Mouse (Mus musculus): ENCODE measurements around the gene Pick1. TPM values are rescaled to one million over a fixed set of nuclear protein-coding genes. Genes with fewer than 3 reads are reported as not detected.
A peak's percentile ranks its signal among the peaks of the same experiment; 100 is the strongest.

Gene Pick1
- total RNA-seq, 2 experiments from 2014 or later: 55.7 to 57.8 TPM

DNA sequence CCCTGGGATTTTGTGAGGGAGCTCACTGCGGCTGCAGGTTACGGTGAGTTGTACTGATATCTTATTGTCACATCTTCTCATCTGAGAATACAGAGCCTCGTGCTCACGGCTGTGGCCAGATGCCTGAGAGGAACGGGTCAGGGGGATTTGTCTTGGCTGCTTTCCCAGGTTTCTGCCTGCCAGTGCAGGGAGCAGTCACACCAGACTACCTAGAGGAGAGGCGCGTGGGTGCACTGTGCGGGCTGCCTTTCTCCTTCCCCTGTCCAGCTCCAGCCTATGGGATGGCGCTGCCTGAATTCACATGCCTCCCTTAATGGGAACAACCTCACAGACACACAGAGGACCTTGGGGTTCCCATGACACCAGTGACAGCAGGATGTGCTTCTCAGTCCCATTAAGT, 6.3 kb downstream of the Pick1 start:
- no peak for TF ChIP-seq CTCF (IDR thresholded peaks at IDR 0.05)
- intact Hi-C loops (cut with DNase I): no loop called here
- no peak overlapping the region for H3K27ac ChIP-seq
- DNase-seq (ENCODE audit: extremely low spot score in 1 of 2, low spot score in 2 of 2): no peak
- no peak overlapping the region for H3K4me3 ChIP-seq

GRCm38 (mm10) chr15:79238036-79238435, 9.1 kb downstream of the Pick1 start:
- DNase-seq (ENCODE audit: extremely low spot score in 1 of 2, low spot score in 2 of 2): no peak
- no peak for TF ChIP-seq CTCF (IDR thresholded peaks at IDR 0.05)
- Histone ChIP-seq H3K27ac (no peak overlapping the region), H3K4me3 (no peak overlapping the region)
- intact Hi-C loops (cut with DNase I): no loop called here

GRCm38 (mm10) chr15:79242574-79243233, 13.7 kb downstream of the Pick1 start:
- DNase-seq (ENCODE audit: extremely low spot score in 1 of 2, low spot score in 2 of 2): peak in 1 of 2 experiments; percentile 24
- TF ChIP-seq CTCF (IDR thresholded peaks at IDR 0.05): no peak
- Histone ChIP-seq H3K27ac (peak overlapping the region; percentile 10), H3K4me3 (no peak overlapping the region)
- intact Hi-C loops (cut with DNase I): loop anchor here (1.0 to 5.0 kb wide), 2 partner anchors 225 to 365 kb away; partner anchors contain the start of gene Dmc1

DNA sequence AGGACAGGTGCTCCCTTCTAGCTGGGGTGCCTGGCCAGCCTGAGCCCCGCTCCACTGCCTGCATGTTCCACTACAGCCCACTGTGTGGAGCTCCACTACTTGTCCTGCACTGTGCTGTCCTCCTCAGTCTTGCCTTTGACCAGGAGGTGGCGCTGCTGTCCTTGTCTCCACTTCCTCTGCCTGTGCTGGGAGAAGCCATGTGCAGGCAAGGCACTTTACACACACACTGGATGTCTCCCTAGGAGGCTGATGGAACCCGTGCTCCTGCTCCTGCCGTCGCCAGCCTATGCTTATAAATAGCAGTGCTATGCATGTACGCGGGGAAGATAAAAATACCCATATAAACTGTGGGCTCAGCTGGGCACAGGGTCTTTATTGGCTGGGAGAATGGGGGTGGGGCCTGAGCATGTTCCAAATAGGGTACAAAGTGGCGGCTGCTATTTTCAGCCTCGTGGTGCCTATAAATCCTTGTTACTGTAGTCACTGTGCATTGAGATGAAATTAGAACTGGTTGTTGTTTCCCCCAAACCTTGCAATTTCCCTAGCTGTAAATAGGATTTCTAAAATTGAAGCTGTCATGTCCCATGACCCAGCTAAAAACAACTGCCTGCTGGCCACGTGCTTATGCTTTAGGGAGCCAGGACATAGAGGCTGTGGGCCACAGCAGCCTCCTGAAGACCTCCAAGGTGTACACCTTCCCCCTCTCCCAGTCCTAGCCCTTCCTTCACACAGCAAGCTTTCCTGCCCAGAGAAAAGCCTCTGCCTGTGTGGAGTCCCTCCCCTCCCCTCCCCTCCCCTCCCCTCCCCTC, 14.5 kb downstream of the Pick1 start:
- Histone ChIP-seq H3K4me3 (no peak overlapping the region), H3K27ac (peak overlapping the region; percentile 60)
- intact Hi-C loops (cut with DNase I): loop anchor here (1.0 to 5.0 kb wide), 2 partner anchors 224 to 364 kb away; partner anchors contain the start of gene Dmc1
- TF ChIP-seq CTCF (IDR thresholded peaks at IDR 0.05): no peak; the same call in none of the 2 replicates
- DNase-seq (ENCODE audit: extremely low spot score in 1 of 2, low spot score in 2 of 2): peak; percentile 95 to 98

DNA sequence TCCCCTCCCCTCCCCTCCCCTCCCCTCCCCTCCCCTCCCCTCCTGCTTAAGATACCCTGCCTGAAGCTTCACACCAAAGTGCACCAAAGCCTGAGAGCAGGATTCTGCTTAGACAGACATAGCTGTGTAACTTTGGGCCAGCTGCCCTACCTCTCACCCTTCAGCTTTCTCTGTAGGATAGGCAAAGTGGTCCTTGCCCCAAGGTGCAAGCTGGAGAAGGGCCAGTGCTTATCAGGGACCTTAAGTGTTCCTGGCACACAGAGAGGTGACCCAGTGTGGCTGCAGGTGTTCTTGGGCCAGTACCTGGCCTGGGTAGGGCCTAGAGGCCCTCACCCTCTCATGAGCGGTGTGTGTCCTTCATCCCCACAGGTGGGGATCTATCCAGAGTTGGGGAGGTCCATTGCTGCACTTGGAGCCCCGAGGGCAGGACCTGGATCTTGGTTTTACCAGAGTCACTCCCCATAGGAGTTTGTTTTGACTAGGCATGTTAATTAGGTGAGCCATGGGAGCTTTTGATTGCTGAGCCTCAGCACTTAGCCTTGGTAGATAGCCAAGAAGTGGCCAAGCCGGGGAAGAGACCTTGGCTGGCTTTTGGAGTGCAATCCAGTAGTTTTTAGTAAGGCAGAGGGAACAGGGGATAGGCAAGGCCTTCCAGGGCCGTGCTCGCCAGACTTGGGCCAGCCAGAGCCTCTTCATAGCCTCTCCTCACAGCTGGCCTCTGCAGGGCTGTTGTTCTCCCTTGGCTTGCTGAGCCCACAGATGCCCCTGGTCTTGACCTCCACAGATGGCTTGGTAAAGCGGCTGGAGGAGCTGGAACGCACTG, 15.3 kb downstream of the Pick1 start:
- intact Hi-C loops (cut with DNase I): loop anchor here (5.0 kb wide), 1 partner anchor 363 kb away; the partner anchor contains the start of gene Dmc1
- Histone ChIP-seq H3K27ac (peak overlapping the region; percentile 60), H3K4me3 (no peak overlapping the region)
- TF ChIP-seq CTCF (IDR thresholded peaks at IDR 0.05): no peak
- no peak for DNase-seq (ENCODE audit: extremely low spot score in 1 of 2, low spot score in 2 of 2)

DNA sequence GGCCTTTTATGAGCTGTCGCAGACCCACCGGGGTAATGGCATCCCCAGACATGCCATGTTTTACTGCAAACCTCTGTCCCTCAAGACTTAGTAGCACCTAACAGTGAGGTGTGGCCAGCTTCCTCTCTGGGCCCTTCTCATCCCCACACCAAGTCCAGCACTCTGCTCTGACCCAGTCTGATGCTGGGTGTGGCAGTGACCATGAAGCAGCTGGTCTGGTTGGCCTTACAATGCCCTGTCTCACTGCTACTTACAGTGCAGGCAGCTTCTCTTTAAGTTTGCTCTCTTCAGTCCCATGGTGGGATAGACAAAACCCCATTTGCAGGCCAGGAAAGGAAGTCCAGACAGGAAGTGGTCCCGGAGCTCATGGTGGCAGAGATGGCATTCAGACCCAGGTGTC, 16.3 kb downstream of the Pick1 start:
- no peak for DNase-seq (ENCODE audit: extremely low spot score in 1 of 2, low spot score in 2 of 2)
- no peak for TF ChIP-seq CTCF (IDR thresholded peaks at IDR 0.05)
- intact Hi-C loops (cut with DNase I): no loop called here
- Histone ChIP-seq H3K4me3 (no peak overlapping the region), H3K27ac (no peak overlapping the region)

DNA sequence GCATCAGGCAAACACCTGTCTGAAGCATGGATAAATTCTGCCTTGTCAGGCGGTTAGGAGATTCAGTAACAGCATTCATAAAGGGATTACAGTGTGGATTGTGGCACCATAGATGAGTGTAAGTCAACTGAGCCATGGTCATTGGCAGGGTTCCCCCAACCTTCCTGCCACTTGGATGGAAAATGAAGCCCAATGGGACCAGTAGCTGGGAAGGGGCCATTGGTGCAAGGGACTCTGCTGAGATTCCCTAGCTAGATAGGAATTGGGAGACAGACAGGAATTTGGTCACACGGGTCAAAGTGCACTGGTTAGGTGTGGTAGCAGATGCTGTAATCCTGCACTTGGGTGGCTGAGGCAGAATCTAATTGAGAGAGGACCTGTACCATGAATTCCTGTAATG, 21.3 kb downstream of the Pick1 start:
- intact Hi-C loops (cut with DNase I): no loop called here
- no peak for TF ChIP-seq CTCF (IDR thresholded peaks at IDR 0.05)
- no peak for DNase-seq (ENCODE audit: extremely low spot score in 1 of 2, low spot score in 2 of 2)
- Histone ChIP-seq H3K4me3 (no peak overlapping the region), H3K27ac (no peak overlapping the region)

DNA sequence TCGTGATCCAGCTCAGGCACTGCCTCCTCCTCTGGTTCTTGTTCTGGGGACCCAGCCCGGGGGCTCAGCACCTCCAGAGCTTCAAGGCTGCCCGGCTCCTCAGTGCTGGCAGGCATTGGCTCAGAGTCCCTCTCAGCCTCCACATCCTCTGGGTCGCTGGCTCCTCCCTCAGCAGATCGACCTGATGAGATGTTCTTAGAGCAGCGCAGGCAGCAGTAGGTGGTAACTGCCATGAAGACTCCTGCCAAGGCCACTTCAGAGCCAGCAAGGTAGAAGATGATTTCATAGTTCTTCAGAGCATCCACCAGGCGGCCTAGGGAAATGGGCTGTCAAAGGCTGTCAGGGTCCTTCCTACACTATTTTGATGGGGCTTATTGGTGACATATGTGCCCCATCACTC, 22.2 kb downstream of the Pick1 start:
- no peak; the same call in 1 of the 2 replicates for TF ChIP-seq CTCF (IDR thresholded peaks at IDR 0.05)
- Histone ChIP-seq H3K4me3 (no peak overlapping the region), H3K27ac (no peak overlapping the region)
- no peak for DNase-seq (ENCODE audit: extremely low spot score in 1 of 2, low spot score in 2 of 2)
- intact Hi-C loops (cut with DNase I): no loop called here

GRCm38 (mm10) chr15:79251781-79252491, 23.0 kb downstream of the Pick1 start:
- peak overlapping the region; percentile 7; the same call in 1 of the 2 replicates for H3K27ac ChIP-seq
- peak overlapping the region; percentile 33 for H3K4me3 ChIP-seq
- intact Hi-C loops (cut with DNase I): no loop called here
- no peak for DNase-seq (ENCODE audit: extremely low spot score in 1 of 2, low spot score in 2 of 2)
- TF ChIP-seq CTCF (IDR thresholded peaks at IDR 0.05): no peak

DNA sequence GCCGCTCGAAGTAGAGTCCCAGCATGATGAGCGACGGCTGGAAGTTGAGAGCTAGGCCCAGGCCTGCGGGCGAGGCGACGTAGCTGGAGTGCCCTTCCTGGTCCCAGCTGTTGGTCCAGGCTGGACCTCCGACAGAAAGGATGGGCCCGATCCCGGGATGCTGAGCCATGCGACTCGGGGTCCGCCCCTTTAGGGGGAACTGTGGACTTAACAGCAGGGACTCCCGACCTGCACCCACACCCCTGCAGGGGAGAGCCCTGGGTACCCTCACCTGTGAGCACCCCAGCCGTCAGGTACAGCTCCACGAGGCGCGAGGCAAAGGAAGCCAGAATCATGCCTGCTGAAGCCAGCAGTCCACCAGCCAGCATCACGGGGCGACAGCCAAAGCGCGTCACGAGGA, 23.6 kb downstream of the Pick1 start:
- DNase-seq (ENCODE audit: extremely low spot score in 1 of 2, low spot score in 2 of 2): no peak
- intact Hi-C loops (cut with DNase I): no loop called here
- TF ChIP-seq CTCF (IDR thresholded peaks at IDR 0.05): no peak
- Histone ChIP-seq H3K27ac (no peak overlapping the region), H3K4me3 (peak overlapping the region; percentile 33)

GRCm38 (mm10) chr15:79254661-79255060, 25.7 kb downstream of the Pick1 start, which contains the start of gene Slc16a8:
Slc16a8 (minus strand) TSS chr15:79254761.
- intact Hi-C loops (cut with DNase I): no loop called here
- no peak for DNase-seq (ENCODE audit: extremely low spot score in 1 of 2, low spot score in 2 of 2)
- H3K27ac ChIP-seq: no peak within 1 kb of the TSS
- no peak for TF ChIP-seq CTCF (IDR thresholded peaks at IDR 0.05)
- no peak within 1 kb of the TSS for H3K4me3 ChIP-seq
